Mouse (Mus musculus): ENCODE measurements around the gene Khsrp.

DNA sequence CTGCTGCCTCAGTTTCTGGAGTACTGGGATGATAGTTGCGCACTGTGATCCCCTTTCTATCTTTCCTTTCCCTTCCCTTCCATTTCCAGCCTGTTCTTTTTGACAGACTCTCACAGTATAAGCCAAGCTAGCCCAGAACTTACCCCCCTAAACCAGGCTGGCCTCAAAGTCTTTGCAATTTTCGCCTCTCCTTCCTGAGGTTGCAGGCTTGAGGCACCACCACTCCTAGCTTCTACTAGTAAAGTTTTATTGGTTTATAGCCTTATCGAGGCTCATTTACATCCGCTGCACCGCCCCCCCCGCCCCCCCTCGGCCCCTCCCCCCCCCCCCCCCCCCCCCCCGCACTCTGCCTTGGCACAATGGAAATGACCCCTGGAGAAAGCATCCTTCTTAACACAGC, 51.8 kb downstream of the Khsrp start:
- no peak for TF ChIP-seq CTCF (IDR thresholded peaks at IDR 0.05)
- no peak for TF ChIP-seq POLR2A (IDR thresholded peaks at IDR 0.05; ENCODE audit: insufficient read depth, low read depth, low read length)

Data from heart, adult 2 months (tissue).